Mouse (Mus musculus): ENCODE data around the gene Zfhx3.

Gene Zfhx3

DNA sequence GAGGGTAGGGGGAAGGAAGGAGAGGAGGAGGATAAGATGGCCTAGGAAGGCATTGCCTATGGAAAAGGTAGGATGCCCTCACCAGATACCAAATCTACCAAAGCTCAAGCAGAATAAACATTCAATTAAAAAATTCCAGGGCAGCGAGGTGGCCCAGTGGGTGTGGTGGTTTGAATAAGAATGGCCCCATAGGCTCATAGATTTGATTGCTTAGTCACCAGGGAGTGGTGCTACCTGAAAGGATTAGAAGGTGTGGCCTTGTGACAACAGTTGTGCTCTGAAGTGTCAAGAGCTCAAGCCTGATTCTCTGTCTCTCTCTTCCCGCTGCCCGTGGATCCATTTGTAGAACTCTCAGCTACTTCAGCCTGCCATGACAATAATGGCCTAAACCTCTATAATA lies 703.2 kb downstream of the Zfhx3 start:
- no peak for DNase-seq (ENCODE audit: low read depth in 2 of 2, low spot score in 2 of 2)

- no peak for DNase-seq (ENCODE audit: low read depth in 2 of 2, low spot score in 2 of 2)
Observed at GRCm38 (mm10) chr8:108647556-108647955, 705.1 kb downstream of the Zfhx3 start.

GRCm38 (mm10) chr8:108648993-108649392 lies 706.5 kb downstream of the Zfhx3 start:
- no peak for DNase-seq (ENCODE audit: low read depth in 2 of 2, low spot score in 2 of 2)

DNA sequence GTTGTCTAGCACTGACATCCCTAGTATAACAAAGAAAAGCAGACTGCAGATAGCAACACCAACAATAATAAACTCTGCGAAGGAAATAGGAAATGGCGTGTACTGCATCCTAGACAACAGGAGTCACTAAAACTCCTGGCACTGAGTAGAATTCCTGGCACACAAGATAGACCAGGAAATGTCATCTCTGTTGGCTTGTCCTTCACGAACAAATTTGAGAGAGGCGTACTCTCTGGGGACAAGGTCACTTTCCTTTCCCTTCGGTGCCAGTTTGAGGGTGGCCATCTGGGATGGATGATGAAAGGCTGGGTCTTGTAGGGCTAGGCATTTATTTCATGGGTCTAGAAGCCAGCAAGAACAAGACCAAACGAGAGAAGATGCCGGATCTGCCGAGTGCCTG lies 708.4 kb downstream of the Zfhx3 start:
- no peak for DNase-seq (ENCODE audit: low read depth in 2 of 2, low spot score in 2 of 2)

DNA sequence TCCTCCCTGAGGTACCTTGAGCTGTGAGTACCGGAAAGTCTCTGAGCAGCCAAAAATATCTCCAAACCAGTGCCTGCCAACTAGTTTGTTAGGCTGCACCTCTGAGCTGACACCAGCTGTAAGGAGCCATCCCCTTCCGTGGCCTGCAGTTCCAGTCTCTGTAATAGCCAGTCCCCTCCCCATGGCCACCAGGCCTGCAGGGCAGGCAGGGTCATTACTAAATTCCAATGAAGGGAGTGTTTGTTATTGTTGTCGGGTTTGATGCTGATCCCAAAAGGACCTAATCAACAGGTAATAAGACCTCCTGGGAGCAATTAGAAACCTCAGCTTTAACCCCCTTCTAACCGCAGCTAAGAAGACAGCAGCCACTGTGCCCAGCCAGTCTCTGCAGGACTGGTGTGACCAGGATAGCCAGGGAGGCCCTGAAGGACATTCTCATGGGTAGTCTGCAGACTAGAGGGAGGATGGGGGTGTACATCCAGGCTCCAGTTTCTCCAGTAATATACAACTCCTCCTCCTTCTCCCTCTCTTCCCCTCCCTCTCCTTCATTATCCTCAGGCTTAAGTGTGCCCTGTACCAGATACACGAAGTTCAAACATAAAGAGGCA lies 719.1 kb downstream of the Zfhx3 start:
- DNase-seq (ENCODE audit: low read depth in 2 of 2, low spot score in 2 of 2) = no peak

- no peak for DNase-seq (ENCODE audit: low read depth in 2 of 2, low spot score in 2 of 2)
Observed at GRCm38 (mm10) chr8:108662766-108663165, 720.3 kb downstream of the Zfhx3 start.

DNA sequence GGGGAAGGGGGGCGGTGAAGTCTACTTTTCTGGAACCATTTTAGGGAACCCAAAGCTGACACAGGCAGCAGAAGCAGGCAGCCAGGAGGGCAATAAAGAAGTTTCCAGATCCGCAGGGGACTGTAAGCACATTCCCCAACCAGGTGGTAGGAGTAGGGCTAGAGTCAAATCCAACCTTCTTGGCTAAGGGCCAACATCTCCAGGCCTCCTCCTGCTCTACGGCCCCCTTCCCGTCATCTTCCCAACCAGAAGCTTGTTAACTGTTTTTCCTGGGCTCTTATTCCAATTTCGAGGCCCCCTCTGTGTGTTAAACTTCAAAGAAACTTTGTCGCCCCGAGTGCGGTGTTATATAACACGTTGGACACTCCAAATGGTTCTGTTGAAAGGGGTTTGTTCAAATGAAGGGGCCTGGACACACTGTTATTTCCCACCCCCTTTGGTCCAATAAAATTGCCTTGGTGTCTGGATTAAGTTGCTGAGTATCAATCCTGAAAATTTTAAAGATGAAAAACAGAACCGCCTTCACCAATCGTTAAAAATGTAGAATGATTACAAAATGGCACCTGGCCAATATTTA lies 729.6 kb downstream of the Zfhx3 start:
- no peak for DNase-seq (ENCODE audit: low read depth in 2 of 2, low spot score in 2 of 2)

DNA sequence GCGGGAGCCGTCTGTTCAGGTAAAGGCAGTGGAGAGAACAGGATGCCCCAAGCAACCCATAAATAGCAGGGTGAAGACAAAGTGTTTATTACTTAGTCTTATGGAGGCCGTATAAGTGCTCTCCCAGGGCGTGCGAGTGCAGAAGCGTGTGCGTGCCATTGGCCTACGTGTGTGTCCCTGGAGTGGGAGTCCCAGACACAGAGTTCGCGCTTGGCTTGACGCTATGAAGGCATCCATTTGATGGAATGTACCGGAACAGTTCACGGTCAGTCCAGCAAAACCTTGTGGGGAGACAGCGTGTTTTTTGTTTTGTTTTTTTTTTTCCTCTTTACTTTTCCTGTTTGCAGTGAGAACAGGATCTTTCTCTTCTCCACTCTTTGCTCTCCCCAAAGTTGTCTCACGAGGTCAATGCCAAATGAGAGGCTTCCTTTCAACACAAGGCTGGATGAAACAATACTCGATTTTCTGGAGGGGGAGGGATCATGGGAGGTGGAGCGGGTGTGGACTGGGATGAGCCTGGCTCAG lies 732.6 kb downstream of the Zfhx3 start:
- no peak for DNase-seq (ENCODE audit: low read depth in 2 of 2, low spot score in 2 of 2)

DNA sequence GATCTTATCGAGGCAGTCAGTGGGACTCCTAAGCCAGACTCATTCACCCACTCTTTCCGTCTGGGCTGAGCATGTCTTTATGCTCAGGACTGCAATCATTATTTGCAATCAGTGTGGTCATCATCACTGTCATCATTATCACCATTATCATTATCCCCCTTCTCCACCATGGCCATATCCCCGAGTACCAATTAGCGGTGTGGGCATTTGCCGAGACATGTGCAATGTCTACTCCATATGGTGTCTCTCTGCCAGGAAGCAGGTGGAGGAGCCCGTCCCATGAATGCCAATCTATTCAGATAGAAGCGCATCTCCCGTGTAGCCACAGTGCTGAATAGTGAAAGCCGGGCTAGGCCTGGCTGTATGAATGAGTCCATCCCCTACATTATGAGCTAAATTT lies 747.2 kb downstream of the Zfhx3 start:
- no peak for DNase-seq (ENCODE audit: low read depth in 2 of 2, low spot score in 2 of 2)

DNA sequence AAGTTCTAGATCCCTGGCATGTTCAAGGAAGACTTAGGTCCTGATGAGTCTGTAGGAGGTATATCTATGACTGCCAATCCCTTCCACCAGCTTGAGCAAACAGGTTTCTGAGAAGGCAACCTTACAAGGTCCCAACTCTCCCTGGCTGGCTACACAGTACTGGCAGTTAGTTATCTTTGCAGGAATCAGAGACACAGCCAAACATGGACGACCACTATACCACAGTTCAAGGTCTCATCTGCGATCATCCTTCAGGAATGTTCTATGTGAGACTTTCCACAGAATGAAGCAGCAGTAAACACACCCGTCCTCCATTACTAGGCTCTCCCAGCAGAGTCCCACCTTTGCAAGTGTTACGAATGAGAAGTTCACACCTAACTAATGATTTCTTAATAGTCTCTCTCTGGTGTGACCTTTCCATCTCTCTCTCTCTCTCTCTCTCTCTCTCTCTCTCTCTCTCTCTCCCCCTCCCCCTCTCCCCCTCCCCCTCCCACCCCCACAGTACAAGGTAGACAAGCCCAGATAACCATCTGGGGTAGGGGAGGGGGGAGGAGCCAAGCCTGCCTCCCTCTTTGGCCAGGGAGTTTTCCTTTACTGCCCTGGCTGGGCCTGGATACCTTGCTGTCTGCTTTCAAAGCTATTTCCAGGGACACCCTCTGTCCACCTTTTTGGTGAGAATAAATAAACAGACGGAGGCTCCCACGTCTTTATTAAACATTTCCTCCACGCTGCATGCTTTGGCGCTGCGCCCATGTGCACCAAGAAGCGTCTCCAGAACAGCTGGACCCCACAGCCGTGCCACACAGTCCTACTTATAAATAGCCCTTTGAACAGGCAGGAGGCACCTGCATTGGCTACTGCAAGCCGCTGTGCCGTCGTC lies 748.4 kb downstream of the Zfhx3 start:
- DNase-seq (ENCODE audit: low read depth in 2 of 2, low spot score in 2 of 2) = no peak

GRCm38 (mm10) chr8:108691456-108692238 lies 749.2 kb downstream of the Zfhx3 start:
- DNase-seq (ENCODE audit: low read depth in 2 of 2, low spot score in 2 of 2) = no peak

DNA sequence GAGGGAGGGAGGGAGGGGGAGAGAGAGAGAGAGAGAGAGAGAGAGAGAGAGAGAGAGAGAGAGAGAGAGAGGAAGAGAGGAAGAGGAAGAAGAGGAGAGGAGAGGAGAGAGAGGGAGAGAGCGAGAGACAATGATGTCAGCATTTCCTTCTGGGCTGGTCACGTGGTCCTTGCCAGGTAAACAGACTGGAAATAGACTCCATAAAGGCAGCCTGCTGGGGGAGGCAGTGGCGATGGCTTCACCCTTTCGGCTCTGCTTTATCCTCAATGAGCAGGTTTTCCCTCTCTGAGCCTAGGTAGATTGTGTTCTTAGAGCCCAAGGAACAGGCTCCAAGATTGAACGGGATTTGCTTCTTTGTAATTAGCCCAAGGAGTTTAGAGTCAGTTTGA lies 749.8 kb downstream of the Zfhx3 start:
- DNase-seq (ENCODE audit: low read depth in 2 of 2, low spot score in 2 of 2) = no peak

DNA sequence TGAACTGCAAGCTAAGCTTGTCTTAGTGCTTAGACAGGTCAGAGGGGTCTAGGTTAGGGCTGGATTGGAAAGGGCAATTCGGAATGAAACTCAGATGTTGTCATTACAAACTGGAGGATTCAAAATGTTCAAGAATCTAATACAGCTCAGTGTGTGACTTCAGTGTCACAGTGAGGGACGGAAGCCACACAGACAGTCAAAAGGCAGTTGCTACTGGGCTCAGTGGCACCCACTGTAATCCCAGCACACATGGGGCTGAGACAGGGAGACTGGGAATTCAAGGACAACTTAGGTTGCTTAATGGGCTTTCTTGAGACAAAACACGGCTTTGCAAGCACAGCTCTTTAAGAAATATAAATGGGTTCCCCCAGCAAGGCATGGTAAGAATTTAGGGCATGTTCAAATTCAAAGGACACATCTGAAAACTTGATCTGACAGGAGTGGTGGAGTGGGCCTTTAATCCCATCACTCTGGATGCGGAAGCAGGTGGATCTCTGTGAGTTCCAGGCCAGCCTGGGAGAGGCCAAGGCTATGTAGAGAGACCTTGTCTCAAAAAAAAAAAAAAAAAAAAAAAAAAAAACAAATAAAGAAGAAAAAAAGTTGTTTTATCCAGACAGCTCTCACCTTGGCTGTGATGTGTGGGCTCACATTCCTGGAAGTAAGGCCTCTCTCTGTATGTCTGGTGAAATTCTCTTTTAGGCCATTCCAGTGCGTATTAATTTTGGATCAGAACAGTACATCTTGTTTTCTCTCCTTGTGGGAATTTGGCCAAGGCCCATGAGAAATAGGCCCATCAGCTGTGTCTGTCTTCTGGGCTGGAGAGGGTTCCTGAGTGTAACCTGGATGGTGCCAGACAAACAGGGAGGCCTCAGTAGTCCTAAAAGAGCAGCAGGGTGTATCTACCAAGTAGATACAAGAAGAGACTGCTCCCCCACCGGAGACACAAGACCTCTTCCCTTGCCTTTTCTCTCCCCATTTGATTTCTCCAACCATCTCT lies 750.5 kb downstream of the Zfhx3 start:
- no peak for DNase-seq (ENCODE audit: low read depth in 2 of 2, low spot score in 2 of 2)

DNA sequence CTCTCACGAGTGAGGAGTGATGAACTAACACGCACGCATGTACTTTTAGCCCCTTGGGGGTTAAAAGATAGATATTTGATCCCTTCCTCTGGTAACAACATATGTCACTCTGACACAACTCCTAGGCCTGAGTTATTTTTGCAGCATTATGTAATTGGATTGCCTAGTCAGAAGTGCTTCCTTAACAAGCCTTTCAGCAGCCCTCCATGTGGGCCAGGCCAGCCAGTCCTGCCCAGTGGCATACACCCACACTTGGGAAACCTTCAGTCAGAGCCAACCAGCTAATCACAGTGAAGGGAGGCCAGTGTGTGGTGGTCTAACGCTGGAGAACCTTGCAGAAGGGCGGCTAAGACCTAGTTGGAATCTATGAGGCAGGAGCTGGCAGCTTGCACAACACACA lies 751.4 kb downstream of the Zfhx3 start:
- no peak for DNase-seq (ENCODE audit: low read depth in 2 of 2, low spot score in 2 of 2)

DNA sequence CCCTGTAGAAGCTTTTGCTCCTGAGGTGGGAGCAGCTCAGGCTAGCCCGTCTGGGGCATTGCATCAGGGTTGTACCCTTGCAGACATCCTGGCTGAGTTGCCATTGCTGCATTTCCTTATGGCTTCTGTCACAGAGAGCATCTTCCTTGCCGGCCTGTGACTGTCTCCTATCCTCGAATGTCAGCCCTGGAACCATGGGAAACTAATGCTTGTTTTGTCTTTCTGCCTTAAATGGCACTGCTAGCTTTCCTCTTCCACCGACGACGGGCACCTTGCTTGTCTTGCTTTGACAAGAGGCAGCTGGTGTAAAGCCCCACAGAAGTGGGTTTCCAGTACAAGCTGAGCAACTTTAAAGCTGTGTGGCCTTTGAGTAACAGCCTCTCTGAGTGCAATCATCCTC lies 752.1 kb downstream of the Zfhx3 start:
- DNase-seq (ENCODE audit: low read depth in 2 of 2, low spot score in 2 of 2) = no peak

DNA sequence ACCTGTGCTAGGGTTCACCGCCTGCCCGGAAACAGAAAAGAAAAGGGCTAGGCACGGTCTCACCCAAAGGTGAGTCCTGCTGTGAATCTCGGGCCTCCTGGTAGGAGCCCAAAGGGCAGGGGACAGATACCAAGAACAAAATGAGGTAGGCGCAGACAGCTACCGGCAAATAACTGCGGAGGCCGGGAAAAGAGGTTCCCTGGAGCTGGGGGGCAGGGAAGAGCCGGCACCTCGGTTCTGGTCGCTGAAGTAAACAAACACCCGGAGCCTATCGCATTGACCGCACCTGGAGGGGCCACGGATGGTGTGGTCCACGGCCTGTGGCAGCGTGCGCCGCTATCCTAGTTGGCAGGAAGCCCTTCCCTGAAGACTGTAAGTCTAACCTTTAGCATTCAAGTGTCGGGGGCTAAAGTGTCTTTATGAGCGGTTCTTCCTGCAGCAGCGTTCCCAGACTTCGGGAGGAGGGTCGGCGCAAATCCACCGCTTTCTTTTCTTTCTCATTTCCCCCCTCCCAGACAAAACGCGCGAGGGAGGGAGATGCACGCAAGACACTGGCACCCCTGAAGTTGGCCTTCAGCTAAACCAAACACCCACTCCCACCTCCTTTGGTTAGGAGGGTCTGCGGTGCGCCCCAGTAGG lies 752.9 kb downstream of the Zfhx3 start:
- DNase-seq (ENCODE audit: low read depth in 2 of 2, low spot score in 2 of 2) = no peak

- no peak for DNase-seq (ENCODE audit: low read depth in 2 of 2, low spot score in 2 of 2)
Observed at GRCm38 (mm10) chr8:108695938-108696630, 753.6 kb downstream of the Zfhx3 start.

- DNase-seq (ENCODE audit: low read depth in 2 of 2, low spot score in 2 of 2) = no peak
Observed at GRCm38 (mm10) chr8:108696631-108697410, 754.4 kb downstream of the Zfhx3 start.
